Mouse (Mus musculus) CH12.LX (cell line): ENCODE data around the gene Elavl2. TPM values are rescaled to one million over a fixed set of nuclear protein-coding genes. Genes with fewer than 3 reads are reported as not detected.

ENCODE experiments used
- DNase-seq: peaks from one replicate; pipeline ENCODE4 v3.0.0-alpha.2; 2013; ENCODE audit errors: extremely low read depth
- H3K27ac ChIP-seq: 2 replicates; pipeline ENCODE4 v1.5.1; 2012; ENCODE audit warnings: low read depth, mild to moderate bottlenecking, control low read depth, moderate library complexity; ENCODE audit not compliant: insufficient read depth
- H3K27me3 ChIP-seq: replicated peaks from 2 replicates; pipeline ENCODE3; 2012; ENCODE audit warnings: inconsistent platforms
- H3K36me3 ChIP-seq, 2 experiments: replicated peaks in 1 of 2; 2 replicates each; pipeline versions ENCODE3 to v1.6.1; 2012; ENCODE audit warnings: inconsistent platforms in 1 of 2, low read length in 1 of 2, mild to moderate bottlenecking in 1 of 2, mixed read lengths in 1 of 2, moderate library complexity in 1 of 2; ENCODE audit not compliant: control insufficient read depth in 1 of 2, insufficient read depth in 1 of 2
- H3K4me1 ChIP-seq, 2 experiments: 2 replicates each; pipeline ENCODE4 v1.6.1; 2012; ENCODE audit warnings: inconsistent platforms in 1 of 2, moderate library complexity in 1 of 2; ENCODE audit not compliant: insufficient read depth in 2 of 2, control insufficient read depth in 1 of 2
- H3K4me2 ChIP-seq: 2 replicates; pipeline ENCODE4 v1.6.1; 2012; ENCODE audit warnings: low read depth, mild to moderate bottlenecking, control low read depth; ENCODE audit not compliant: poor library complexity, insufficient read depth, severe bottlenecking
- H3K4me3 ChIP-seq, 3 experiments: fragments of 150-350 bp in 1 of 3; sonication (generic) in 1 of 3; replicated peaks in 1 of 3; 2 replicates each; pipeline versions ENCODE3 to v1.5.1; 2011 to 2012; ENCODE audit warnings: low read depth in 2 of 3, low read length in 2 of 3, mild to moderate bottlenecking in 2 of 3, moderate library complexity in 2 of 3, control low read depth in 1 of 3, improper control_type of control experiment in 1 of 3, inconsistent platforms in 1 of 3, mixed read lengths in 1 of 3; ENCODE audit not compliant: poor library complexity in 1 of 3
- H3K79me2 ChIP-seq: replicated peaks from 2 replicates; pipeline ENCODE4 v1.6.1; 2012; ENCODE audit warnings: mild to moderate bottlenecking, moderate library complexity; ENCODE audit not compliant: control insufficient read depth, poor library complexity, insufficient read depth, severe bottlenecking; ENCODE audit errors: extremely low read depth
- H3K9ac ChIP-seq: 2 replicates; pipeline ENCODE4 v1.6.1; 2012; ENCODE audit warnings: low read depth, mild to moderate bottlenecking, control low read depth, moderate library complexity; ENCODE audit not compliant: insufficient read depth
- H3K9me3 ChIP-seq: replicated peaks from 2 replicates; pipeline ENCODE3; 2012; ENCODE audit warnings: low read length, inconsistent platforms, mixed read lengths
- BHLHE40 ChIP-seq: IDR thresholded peaks from 2 replicates; pipeline ENCODE4 v1.6.1; 2011; ENCODE audit warnings: mild to moderate bottlenecking, low read depth, low read length, improper control_type of control experiment
- CHD1 ChIP-seq: IDR thresholded peaks from 2 replicates; pipeline ENCODE4 v1.6.1; 2012; ENCODE audit warnings: low read depth, low read length, improper control_type of control experiment, inconsistent platforms
- IRF4 ChIP-seq: IDR thresholded peaks from 2 replicates; pipeline ENCODE4 v1.6.1; 2014; ENCODE audit warnings: low read depth, mild to moderate bottlenecking, inconsistent platforms, low read length, improper control_type of control experiment
- JUN ChIP-seq: IDR thresholded peaks from 2 replicates; pipeline ENCODE4 v1.6.1; 2011; ENCODE audit warnings: low read depth, mild to moderate bottlenecking, low read length, improper control_type of control experiment, moderate library complexity; ENCODE audit not compliant: insufficient read depth
- MAFK ChIP-seq: IDR thresholded peaks from 2 replicates; pipeline ENCODE4 v1.6.1; 2011; ENCODE audit warnings: low read length, improper control_type of control experiment; ENCODE audit not compliant: insufficient replicate concordance
- MAZ ChIP-seq: IDR thresholded peaks from 2 replicates; pipeline ENCODE4 v1.6.1; 2012; ENCODE audit warnings: low read depth, mild to moderate bottlenecking, inconsistent platforms, low read length, improper control_type of control experiment, moderate library complexity
- MEF2A ChIP-seq: IDR thresholded peaks from 2 replicates; pipeline ENCODE4 v1.6.1; 2014; ENCODE audit warnings: low read depth, mild to moderate bottlenecking, inconsistent platforms, low read length, improper control_type of control experiment, borderline replicate concordance
- MYC ChIP-seq: IDR thresholded peaks from 2 replicates; pipeline ENCODE4 v1.6.1; 2011; ENCODE audit warnings: low read depth, mild to moderate bottlenecking, improper control_type of control experiment, low read length
- POLR2AphosphoS2 ChIP-seq: IDR thresholded peaks from 2 replicates; pipeline ENCODE4 v1.6.1; 2011; ENCODE audit warnings: low read depth, low read length, improper control_type of control experiment
- RCOR1 ChIP-seq: conservative IDR thresholded peaks from 2 replicates; pipeline ENCODE4 v1.6.1; 2012; ENCODE audit warnings: low read depth, mild to moderate bottlenecking, inconsistent platforms, low read length, improper control_type of control experiment
- SIN3A ChIP-seq: IDR thresholded peaks from 2 replicates; pipeline ENCODE4 v1.6.1; 2012; ENCODE audit warnings: low read length, improper control_type of control experiment, inconsistent platforms
- SMC3 ChIP-seq: IDR thresholded peaks from 2 replicates; pipeline ENCODE4 v1.6.1; 2011; ENCODE audit warnings: low read depth, low read length, improper control_type of control experiment
- TCF12 ChIP-seq: IDR thresholded peaks from 2 replicates; pipeline ENCODE4 v1.6.1; 2014; ENCODE audit warnings: low read depth, mild to moderate bottlenecking, inconsistent platforms, low read length, improper control_type of control experiment
- UBTF ChIP-seq: IDR thresholded peaks from 2 replicates; pipeline ENCODE4 v1.6.1; 2012; ENCODE audit warnings: low read depth, mild to moderate bottlenecking, inconsistent platforms, low read length, improper control_type of control experiment, moderate library complexity
- USF2 ChIP-seq: conservative IDR thresholded peaks from 2 replicates; pipeline ENCODE4 v1.6.1; 2011; ENCODE audit warnings: low read depth, low read length, improper control_type of control experiment
- ZMIZ1 ChIP-seq: IDR thresholded peaks from 2 replicates; pipeline ENCODE4 v1.6.1; 2012; ENCODE audit warnings: low read depth, mild to moderate bottlenecking, inconsistent platforms, low read length, improper control_type of control experiment
- ZNF384 ChIP-seq: IDR thresholded peaks from 2 replicates; pipeline ENCODE4 v1.6.1; 2012; ENCODE audit warnings: low read depth, low read length, improper control_type of control experiment, inconsistent platforms
- dilution Hi-C: fragments of 300-500 bp; cut with MboI; formaldehyde crosslinking; loops from 2 replicates; pipeline ENCODE4 v1.14.3; 2020; ENCODE audit warnings: low sequenced_read_pairs; ENCODE audit not compliant: extremely low pct_unique_long_range_greater_than_20kb, extremely low pct_ligation_motif_present
- in situ Hi-C: fragments of 300-500 bp; cut with MboI; formaldehyde crosslinking; loops from 3 replicates; pipeline ENCODE4 v1.14.3; 2019; ENCODE audit warnings: low sequenced_read_pairs, low pct_ligation_motif_present, low pct_unique_long_range_greater_than_20kb, mixed read lengths
- polyA plus RNA-seq: library from polyadenylated mRNA; unstranded; fragments of >175 nt; gene quantifications from 2 replicates; pipeline ENCODE4 v1.2.1, GENCODE M21; 2012; ENCODE audit warnings: low read depth; ENCODE audit not compliant: insufficient read length
- total RNA-seq, 2 experiments: library from RNA; depleted of rRNA; stranded (reverse); fragments of 300-350 nt in 1 of 2; fragments of >200 nt in 1 of 2; gene quantifications; 2 replicates each; pipeline ENCODE4 v1.2.3; 2012 to 2014

Elavl2 gene
- total and polyA plus RNA-seq, 3 experiments = not detected

GRCm38 (mm10) chr4:91223811-91224210 lies 176.8 kb downstream of the Elavl2 start:
- Histone ChIP-seq H3K9me3 (peaks cover 64% of the 10 kb centered on the region), H3K27me3 (no peaks in the 10 kb centered on the region), H3K4me3 (no peak overlapping the region), H3K79me2 (no peaks in the 10 kb centered on the region), H3K36me3 (no peaks in the 10 kb centered on the region), H3K27ac (no peak overlapping the region), H3K4me2 (no peak overlapping the region), H3K9ac (no peak overlapping the region), H3K4me1 (no peaks in the 10 kb centered on the region)
- in situ Hi-C loops (no loop called here), dilution Hi-C loops (no loop called here)
- TF ChIP-seq UBTF = no peak
- no peak for TF ChIP-seq TCF12
- no peak for DNase-seq

- H3K27me3 ChIP-seq = no peaks in the 10 kb centered on the region
- H3K36me3 ChIP-seq = no peaks in the 10 kb centered on the region
- H3K79me2 ChIP-seq = no peaks in the 10 kb centered on the region
- peaks cover 56% of the 10 kb centered on the region for H3K9me3 ChIP-seq
- dilution Hi-C loops = no loop called here
- no peak overlapping the region for H3K4me3 ChIP-seq
- H3K9ac ChIP-seq = no peak overlapping the region
- no peak for DNase-seq
- H3K4me2 ChIP-seq = no peak overlapping the region
- TF ChIP-seq MAFK = no peak
- no peak for TF ChIP-seq CHD1
- no peak for TF ChIP-seq JUN
- no peak for TF ChIP-seq USF2
- no peak for TF ChIP-seq SMC3
- no peak for TF ChIP-seq MEF2A
- no peak for TF ChIP-seq SIN3A
- no peak for TF ChIP-seq ZMIZ1
- TF ChIP-seq, all 38 proteins: peak for 0
- Histone ChIP-seq H3K27ac (no peak overlapping the region), H3K4me1 (no peaks in the 10 kb centered on the region)
- in situ Hi-C loops = no loop called here
Observed at GRCm38 (mm10) chr4:91219322-91219721, 181.3 kb downstream of the Elavl2 start.

DNA sequence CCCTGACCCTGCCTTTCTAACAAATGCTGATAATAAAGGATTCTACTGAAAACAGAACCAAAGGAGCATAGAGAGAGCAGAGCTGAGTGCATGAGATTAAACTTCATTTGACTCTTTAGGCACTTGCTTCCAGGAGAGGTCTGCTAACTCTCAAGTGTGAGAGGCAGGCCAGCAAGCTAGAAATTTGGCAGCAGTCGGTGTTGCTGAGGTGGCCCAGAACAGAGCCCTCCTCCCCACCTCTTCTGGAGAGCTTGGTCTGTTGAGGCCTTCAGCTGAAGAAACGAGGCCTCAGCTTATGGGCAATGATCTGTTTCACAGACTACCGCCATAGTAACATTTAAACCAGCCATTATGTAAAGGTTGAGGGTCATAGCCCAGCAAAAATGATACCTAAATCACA lies 186.7 kb downstream of the Elavl2 start:
- Histone ChIP-seq H3K79me2 (no peaks in the 10 kb centered on the region), H3K9ac (no peak overlapping the region), H3K27me3 (no peaks in the 10 kb centered on the region), H3K9me3 (peaks cover 63% of the 10 kb centered on the region), H3K4me2 (no peak overlapping the region), H3K4me3 (no peak overlapping the region), H3K4me1 (no peaks in the 10 kb centered on the region), H3K36me3 (no peaks in the 10 kb centered on the region), H3K27ac (no peak overlapping the region)
- in situ Hi-C loops (no loop called here), dilution Hi-C loops (no loop called here)
- DNase-seq = no peak
- TF ChIP-seq MAZ (no peak), ZNF384 (no peak), POLR2AphosphoS2 (no peak), BHLHE40 (no peak), USF2 (no peak), CHD1 (no peak), IRF4 (no peak), MYC (no peak), RCOR1 (no peak), UBTF (no peak)
